Mouse (Mus musculus) embryonic stem cell, embryonic (primary cell): Measurements from ENCODE around the gene Cyfip2.

Source experiments
- CTCF ChIA-PET, 4 experiments: fragments of 300-600 bp in 2 of 4; fragments of 350-600 bp in 2 of 4; sonication (Branson Sonifier 250); formaldehyde crosslinking; loops; one replicate each; lab custom pipeline; 2022; ENCODE audit warnings: inconsistent platforms in 2 of 4; lab: Charles Lee
- POLR2A ChIA-PET, 4 experiments: fragments of 300-600 bp in 2 of 4; fragments of 350-600 bp in 2 of 4; sonication (Branson Sonifier 250); formaldehyde crosslinking; loops; one replicate each; lab custom pipeline; 2022; ENCODE audit warnings: antibody characterized with exemption in 4 of 4, inconsistent platforms in 1 of 4; lab: Charles Lee

Gene Cyfip2

GRCm38 (mm10) chr11:46204841-46205240 lies 107.8 kb downstream of the Cyfip2 start:
- POLR2A ChIA-PET = no interaction called here
- CTCF ChIA-PET = interaction anchor here in 2 of 4 experiments (0.6 to 0.9 kb wide), 2 partner anchors 8 to 11 kb away, joined by 3 to 6 read pairs; no protein-coding TSS in a partner anchor

DNA sequence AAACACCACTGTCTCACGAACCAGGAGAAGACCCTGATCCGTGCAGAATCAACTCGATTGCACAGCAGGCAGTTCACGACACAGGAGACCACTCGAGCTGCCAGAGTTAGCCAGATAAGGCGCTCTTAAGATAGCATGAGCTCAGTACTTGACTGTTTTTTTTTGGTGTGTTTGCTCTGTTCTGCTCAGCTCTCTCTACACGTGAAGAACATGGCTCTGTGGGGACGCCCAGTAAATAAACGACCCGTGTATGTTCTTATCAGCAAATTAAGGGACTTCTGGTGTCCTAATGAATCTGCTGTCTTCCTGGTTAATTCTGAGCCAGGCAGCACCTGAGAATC lies 110.1 kb downstream of the Cyfip2 start:
- POLR2A ChIA-PET = interaction anchor here in 2 of 4 experiments (1.1 to 1.2 kb wide), 2 partner anchors 10 to 132 kb away, joined by 3 to 6 read pairs; no protein-coding TSS in a partner anchor
- CTCF ChIA-PET = interaction anchor here in 3 of 4 experiments (0.6 to 1.0 kb wide), 3 partner anchors 12 to 120 kb away, joined by 3 to 9 read pairs (median 6); no protein-coding TSS in a partner anchor

DNA sequence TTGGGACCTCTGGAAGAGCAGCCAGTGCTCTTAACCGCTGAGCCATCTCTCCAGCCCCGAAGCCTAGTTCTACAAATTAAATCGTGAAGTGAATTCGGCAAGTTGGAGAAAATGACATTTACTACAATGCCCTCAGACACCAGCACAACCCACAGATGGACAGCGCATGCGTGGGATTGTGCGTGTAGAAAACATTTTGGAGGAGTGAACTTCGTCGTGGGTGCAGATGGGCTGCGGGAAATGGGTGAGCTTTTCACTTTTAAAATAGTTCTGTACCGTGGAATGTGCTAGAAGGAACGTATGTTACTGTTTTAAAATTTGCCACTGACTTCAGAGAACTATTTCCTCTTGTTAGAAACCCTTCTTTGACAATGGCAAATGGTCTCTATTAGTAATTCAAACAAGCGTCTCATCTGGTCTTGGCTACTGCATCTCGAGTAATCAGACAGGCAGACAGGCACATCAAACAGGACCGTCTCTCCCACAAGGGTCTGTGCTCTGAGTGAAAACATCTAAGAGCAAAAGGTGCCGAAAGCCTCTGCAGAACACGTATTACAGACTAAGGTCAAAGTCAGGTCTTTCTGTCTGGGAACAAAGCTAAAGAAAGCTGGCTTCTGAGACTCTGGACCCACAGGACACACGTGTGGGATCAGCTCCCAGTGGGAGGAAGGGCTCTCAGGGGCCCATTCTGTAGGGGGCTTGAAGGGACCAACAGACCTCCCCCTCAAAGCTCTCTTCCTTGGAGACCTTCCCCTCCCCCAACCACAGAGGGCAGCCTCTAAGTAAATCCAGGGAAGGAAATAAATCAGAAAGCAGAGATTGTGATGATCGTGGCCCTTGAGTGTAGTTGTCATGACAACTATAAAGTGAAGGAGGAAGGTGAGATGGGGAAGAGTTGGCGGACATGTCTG lies 110.8 kb downstream of the Cyfip2 start:
- ChIA-PET POLR2A (interaction anchor here in 1 of 4 experiments (1.2 kb wide), 1 partner anchor 132 kb away, joined by 3 read pairs; no protein-coding TSS in a partner anchor), CTCF (interaction anchor here in 3 of 4 experiments (0.8 to 1.1 kb wide), 4 partner anchors 13 to 56 kb away, joined by 3 to 9 read pairs (median 4); no protein-coding TSS in a partner anchor)

DNA sequence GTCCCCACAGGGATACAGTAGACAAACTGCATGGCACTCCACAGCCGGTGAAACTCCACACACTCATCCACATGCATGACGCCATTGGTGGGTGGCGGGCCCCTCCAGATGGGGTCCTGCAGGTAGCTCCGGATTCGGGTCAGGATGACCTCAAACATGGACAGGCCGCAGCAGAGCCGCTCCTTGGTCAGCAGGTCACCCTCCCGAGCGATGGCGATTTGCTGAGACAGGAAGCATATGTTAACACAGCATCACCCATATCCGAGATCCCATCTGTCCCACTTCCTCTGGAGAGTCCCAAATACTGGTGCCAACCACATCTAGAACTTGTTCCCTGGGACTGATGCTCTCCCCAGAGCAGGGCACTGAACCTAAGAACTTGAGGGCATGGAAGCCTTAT lies 112.0 kb downstream of the Cyfip2 start:
- CTCF ChIA-PET = interaction anchor here in 1 of 4 experiments (1.1 kb wide), 1 partner anchor 52 kb away, joined by 3 read pairs; no protein-coding TSS in a partner anchor
- POLR2A ChIA-PET = no interaction called here

GRCm38 (mm10) chr11:46194175-46194574 lies 118.5 kb downstream of the Cyfip2 start:
- ChIA-PET CTCF (no interaction called here), POLR2A (no interaction called here)

- ChIA-PET CTCF (interaction anchor here in 2 of 4 experiments (0.5 to 0.7 kb wide), 2 partner anchors 30 to 377 kb away, joined by 3 read pairs; no protein-coding TSS in a partner anchor), POLR2A (interaction anchor here in 2 of 4 experiments (0.6 to 0.8 kb wide), 2 partner anchors 81 to 303 kb away, joined by 3 to 4 read pairs; no protein-coding TSS in a partner anchor)
These were observed 124.4 kb downstream of the Cyfip2 start for GRCm38 (mm10) chr11:46188283-46188682.

- ChIA-PET CTCF (no interaction called here), POLR2A (no interaction called here)
These were observed 127.2 kb downstream of the Cyfip2 start for GRCm38 (mm10) chr11:46185486-46185885.

DNA sequence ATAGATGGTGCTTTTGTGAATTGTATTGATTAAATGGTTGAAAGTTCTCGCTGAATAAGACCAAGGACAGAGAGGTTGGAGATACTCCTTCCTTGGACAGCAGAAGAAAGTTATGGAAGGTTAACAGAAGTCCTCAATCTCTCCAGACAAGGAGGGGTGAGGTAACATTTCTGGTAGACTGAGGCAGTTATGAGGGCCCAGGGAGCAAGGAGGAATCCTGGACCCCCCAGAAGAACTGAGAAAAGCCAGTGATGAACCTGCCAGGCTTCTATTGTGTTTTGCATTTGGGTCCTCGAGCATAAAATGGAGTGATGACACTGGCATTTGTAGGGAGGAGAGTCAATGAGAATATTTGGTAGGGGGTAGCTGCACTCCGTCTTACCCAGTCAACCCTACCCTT lies 127.7 kb downstream of the Cyfip2 start:
- ChIA-PET CTCF (no interaction called here), POLR2A (no interaction called here)

- CTCF ChIA-PET = interaction anchor here in 1 of 4 experiments (0.6 kb wide), 1 partner anchor 1738 kb away, joined by 3 read pairs; no protein-coding TSS in a partner anchor
- POLR2A ChIA-PET = interaction anchor here in 1 of 4 experiments (0.8 kb wide), 1 partner anchor 18 kb away, joined by 13 read pairs; no protein-coding TSS in a partner anchor
These were observed 130.6 kb downstream of the Cyfip2 start for GRCm38 (mm10) chr11:46182031-46182430.

DNA sequence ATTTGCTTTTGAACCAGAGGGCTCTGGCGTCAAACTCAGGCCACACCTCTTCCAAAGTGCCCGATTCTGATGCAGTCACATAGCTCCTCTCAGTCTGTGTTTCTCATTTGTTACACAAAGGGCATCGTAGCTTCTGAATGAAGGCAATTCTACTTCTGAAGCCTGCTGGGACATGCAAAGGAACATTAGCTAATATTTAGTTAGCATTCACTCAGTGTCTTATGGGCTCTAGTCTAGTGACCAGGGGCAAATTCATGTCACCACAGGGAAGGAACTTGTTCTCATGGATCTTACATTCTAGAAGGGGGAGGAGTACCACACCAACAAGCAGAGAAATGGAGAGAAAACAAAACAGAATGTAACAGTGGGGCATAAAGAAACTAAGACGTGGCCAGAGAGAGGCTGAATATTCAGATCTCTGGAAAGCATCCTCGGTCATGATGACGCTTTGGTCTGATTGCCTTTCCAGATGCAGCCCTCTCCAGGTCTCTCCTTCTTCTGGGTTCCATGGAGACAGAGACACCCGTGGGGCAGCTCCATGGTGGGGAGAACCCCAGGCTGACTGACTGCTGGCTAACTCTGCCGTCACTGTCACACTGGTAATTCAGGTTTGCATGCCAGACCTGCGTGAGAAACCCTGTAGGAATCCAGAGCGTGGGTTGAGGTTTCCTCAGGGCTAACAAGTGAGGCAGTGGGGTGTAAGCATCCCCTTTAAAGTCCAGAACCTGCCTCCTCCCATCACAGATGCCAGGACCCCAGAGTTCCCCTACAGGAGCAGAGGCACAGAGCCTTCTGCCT lies 135.2 kb downstream of the Cyfip2 start:
- POLR2A ChIA-PET = no interaction called here
- CTCF ChIA-PET = no interaction called here

GRCm38 (mm10) chr11:46176155-46176554 lies 136.5 kb downstream of the Cyfip2 start:
- ChIA-PET CTCF (interaction anchor here in 1 of 4 experiments (1.0 kb wide), 1 partner anchor 249 kb away, joined by 4 read pairs; no protein-coding TSS in a partner anchor), POLR2A (no interaction called here)

- CTCF ChIA-PET = interaction anchor here in 1 of 4 experiments (0.6 kb wide), 1 partner anchor 245 kb away, joined by 3 read pairs; no protein-coding TSS in a partner anchor
These were observed 140.5 kb downstream of the Cyfip2 start for GRCm38 (mm10) chr11:46172128-46172527.

GRCm38 (mm10) chr11:46169908-46170307 lies 142.8 kb downstream of the Cyfip2 start:
- ChIA-PET POLR2A (no interaction called here), CTCF (no interaction called here)

More at GRCm38 (mm10) chr11:46172128-46172527, 140.5 kb downstream of the Cyfip2 start:
- POLR2A ChIA-PET = no interaction called here

- POLR2A ChIA-PET = no interaction called here
- CTCF ChIA-PET = no interaction called here
These were observed 144.2 kb downstream of the Cyfip2 start for GRCm38 (mm10) chr11:46168506-46168905.

- POLR2A ChIA-PET = interaction anchor here in 1 of 4 experiments (0.7 to 1.1 kb wide), 5 partner anchors 9 to 212 kb away, joined by 3 read pairs; no protein-coding TSS in a partner anchor
These were observed 146.6 kb downstream of the Cyfip2 start, which contains the start of gene Nipal4 for GRCm38 (mm10) chr11:46165866-46166585. Gene Nipal4, minus strand, starts transcription at chr11:46166508.

GRCm38 (mm10) chr11:46157462-46157861 lies 155.2 kb downstream of the Cyfip2 start:
- POLR2A ChIA-PET = interaction anchor here in 1 of 4 experiments (1.0 kb wide), 1 partner anchor 9 kb away, joined by 3 read pairs; the partner anchor contains the start of gene Nipal4
- CTCF ChIA-PET = interaction anchor here in 1 of 4 experiments (1.2 kb wide), 1 partner anchor 118 kb away, joined by 4 read pairs; no protein-coding TSS in a partner anchor

More at GRCm38 (mm10) chr11:46165866-46166585, 146.6 kb downstream of the Cyfip2 start, which contains the start of gene Nipal4:
- CTCF ChIA-PET = interaction anchor here in 1 of 4 experiments (0.8 kb wide), 1 partner anchor 71 kb away, joined by 3 read pairs; no protein-coding TSS in a partner anchor

- POLR2A ChIA-PET = interaction anchor here in 1 of 4 experiments (1.0 kb wide), 1 partner anchor 9 kb away, joined by 3 read pairs; the partner anchor contains the start of gene Nipal4
- CTCF ChIA-PET = interaction anchor here in 1 of 4 experiments (1.2 kb wide), 1 partner anchor 118 kb away, joined by 4 read pairs; no protein-coding TSS in a partner anchor
These were observed 155.7 kb downstream of the Cyfip2 start for GRCm38 (mm10) chr11:46156945-46157344.
